Mouse (Mus musculus) lung, adult 2 months (tissue): Measurements from ENCODE around the gene Aak1.

Source experiments
- CTCF ChIP-seq: fragments of 200-500 bp; IDR thresholded peaks from 2 replicates; pipeline ENCODE4 v1.5.1; 2011; ENCODE audit warnings: mild to moderate bottlenecking, low read length, control low read depth; ENCODE audit not compliant: insufficient read depth
- POLR2A ChIP-seq: fragments of 200-500 bp; IDR thresholded peaks from 2 replicates; pipeline ENCODE4 v1.6.1; 2011; ENCODE audit warnings: low read depth, mild to moderate bottlenecking, control low read depth, low read length, borderline replicate concordance; ENCODE audit errors: extremely low read depth

DNA sequence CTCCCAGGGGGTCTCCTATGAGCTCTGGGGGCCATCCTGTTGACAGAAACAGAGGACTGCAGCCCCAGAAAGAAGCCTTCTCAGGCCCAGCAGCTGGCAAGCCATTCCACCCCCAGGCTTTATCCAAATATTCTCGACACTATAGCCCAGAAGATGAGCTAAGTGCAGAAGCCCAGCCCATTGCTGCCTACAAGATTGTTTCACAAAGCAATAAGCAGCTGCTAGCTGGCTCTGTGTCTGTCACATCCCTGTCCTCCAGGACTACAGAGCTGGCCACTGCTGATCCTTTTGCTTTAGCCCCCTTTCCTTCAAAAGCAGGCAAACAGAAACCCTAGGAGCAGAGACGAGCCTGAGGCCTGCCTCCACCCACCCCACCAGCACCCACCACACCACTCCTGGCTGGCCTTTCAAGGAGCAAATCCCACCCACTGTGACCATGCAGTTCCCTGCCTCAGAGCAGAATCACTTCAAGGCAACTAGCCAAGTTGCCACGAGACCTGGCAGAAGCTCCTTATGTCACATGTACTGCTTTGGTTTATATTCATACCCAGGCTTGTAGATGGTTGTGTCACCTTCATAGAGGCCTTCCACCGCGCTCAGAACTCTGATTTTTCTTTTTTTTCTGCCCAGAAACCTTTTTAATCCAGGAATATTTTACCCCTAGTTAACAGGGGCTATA, 147.5 kb downstream of the Aak1 start:
- TF ChIP-seq POLR2A (no peak), CTCF (no peak)
